Mouse (Mus musculus): Measurements from ENCODE around the gene Zfp93. TPM values are rescaled to one million over a fixed set of nuclear protein-coding genes. Genes with fewer than 3 reads are reported as not detected.

The Zfp93 gene
- total RNA-seq (2023): 0.33 TPM in 2 of 4 replicates, not detected in the others

GRCm38 (mm10) chr7:24270288-24270672, at the start of gene Zfp93:
Gene Zfp93, plus strand, starts transcription at chr7:24270420.

GRCm38 (mm10) chr7:24237040-24237791, 33.0 kb upstream of the Zfp93 start, which contains the start of gene Zfp109:
Gene Zfp109, minus strand, starts transcription at chr7:24237560.

GRCm38 (mm10) chr7:24254633-24255474, 15.4 kb upstream of the Zfp93 start, which contains the start of gene Zfp108:
Gene Zfp108, plus strand, starts transcription at chr7:24254794.

GRCm38 (mm10) chr7:24300771-24301282, 30.6 kb downstream of the Zfp93 start, which contains the start of gene Zfp61:
Gene Zfp61, minus strand, starts transcription at chr7:24301232.

GRCm38 (mm10) chr7:24316567-24317092, 46.4 kb downstream of the Zfp93 start, which contains the start of gene Zfp94:
Gene Zfp94, minus strand, starts transcription at chr7:24316666.

Other genes with a start within 250 kb of the Zfp93 start
- not detected in 4 replicates for gene Vmn1r183, start 217.2 kb upstream of the Zfp93 start, total RNA-seq (2023)
- 21.0 to 29.1 TPM (median 28.1 TPM) in 4 replicates for gene Zfp180, start 188.5 kb upstream of the Zfp93 start, total RNA-seq (2023)
- gene Zfp112, start 158.1 kb upstream of the Zfp93 start, total RNA-seq (2023): 2.5 to 5.3 TPM (median 4.1 TPM) in 4 replicates
- 4.9 to 6.3 TPM (median 5.3 TPM) in 4 replicates for gene Zfp235, start 136.3 kb upstream of the Zfp93 start, total RNA-seq (2023)
- 0.23 to 0.27 TPM in 2 of 4 replicates, not detected in the others for gene Zfp114, start 95.4 kb upstream of the Zfp93 start, total RNA-seq (2023)
- 0.09 TPM in 1 of 4 replicates, not detected in the others for gene Zfp111, start 59.0 kb upstream of the Zfp93 start, total RNA-seq (2023)
- gene Zfp109, start 32.9 kb upstream of the Zfp93 start, total RNA-seq (2023): 1.2 to 1.5 TPM (median 1.4 TPM) in 4 replicates
- not detected in 4 replicates for gene Zfp108, start 15.6 kb upstream of the Zfp93 start, total RNA-seq (2023)
- 6.4 to 11.4 TPM (median 8.5 TPM) in 4 replicates for gene Zfp61, start 30.8 kb downstream of the Zfp93 start, total RNA-seq (2023)
- gene Zfp94, start 46.2 kb downstream of the Zfp93 start, total RNA-seq (2023): 7.7 to 11.5 TPM (median 8.3 TPM) in 4 replicates
- gene Tescl, start 63.5 kb downstream of the Zfp93 start, total RNA-seq (2023): not detected in 4 replicates
- not detected in 4 replicates for gene Lypd5, start 78.8 kb downstream of the Zfp93 start, total RNA-seq (2023)
- 4.0 to 6.8 TPM (median 4.8 TPM) in 4 replicates for gene Kcnn4, start 99.8 kb downstream of the Zfp93 start, total RNA-seq (2023)
- 69.5 to 87.3 TPM (median 83.7 TPM) in 4 replicates for gene Smg9, start 129.2 kb downstream of the Zfp93 start, total RNA-seq (2023)
- 3.5 to 5.6 TPM (median 5.0 TPM) in 4 replicates for gene Irgc1, start 181.9 kb downstream of the Zfp93 start, total RNA-seq (2023)
- 484 to 612 TPM (median 535 TPM) in 4 replicates for gene Plaur, start 192.1 kb downstream of the Zfp93 start, total RNA-seq (2023)
- 1.2 to 3.1 TPM (median 1.7 TPM) in 4 replicates for gene Cadm4, start 211.6 kb downstream of the Zfp93 start, total RNA-seq (2023)
- gene Zfp428, start 236.6 kb downstream of the Zfp93 start, total RNA-seq (2023): 1.0 to 2.2 TPM (median 1.8 TPM) in 4 replicates
- not detected in 4 replicates for gene AC161166.1, start 242.0 kb downstream of the Zfp93 start, total RNA-seq (2023)